Mouse (Mus musculus): Measurements from ENCODE around the gene Prkg1.

GRCm38 (mm10) chr19:31765451-31765850, 618 bp upstream of the Prkg1 start:
- TF ChIP-seq TAL1 (conservative IDR thresholded peaks at IDR 0.05; ENCODE audit: low read depth, low read length) (no peak), CTCF (IDR thresholded peaks at IDR 0.05; ENCODE audit: low read depth, low read length) (no peak)
